Mouse (Mus musculus) megakaryocyte, embryonic 14.5 days (primary cell): ENCODE results near the gene Zbtb16.

Experiments used
- FLI1 ChIP-seq: IDR thresholded peaks from 2 replicates; pipeline ENCODE4 v1.6.1; 2012; ENCODE audit warnings: low read length, inconsistent platforms, mixed read lengths
- GATA1 ChIP-seq: IDR thresholded peaks from 3 replicates; pipeline ENCODE4 v1.6.1; 2012; ENCODE audit warnings: mixed read lengths, low read length, inconsistent platforms, borderline replicate concordance

DNA sequence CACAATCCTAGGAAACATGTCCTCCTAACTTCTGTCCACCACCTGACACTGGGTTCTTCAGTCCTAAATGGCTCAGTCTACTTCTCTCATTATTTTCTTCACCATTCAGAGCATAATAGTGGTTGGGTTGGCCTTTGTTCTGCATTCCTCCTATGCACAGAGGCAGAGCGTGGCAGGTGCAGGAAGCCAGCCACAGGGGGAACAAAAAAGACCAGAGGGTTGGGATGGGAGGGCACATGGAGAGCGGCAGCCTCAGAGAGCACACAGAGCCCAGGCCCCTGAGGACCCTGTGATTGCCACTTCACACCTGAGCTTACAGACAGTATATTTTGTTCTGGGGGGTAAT lies 138.6 kb downstream of the Zbtb16 start:
- TF ChIP-seq GATA1 = no peak
- TF ChIP-seq FLI1 = no peak
